Mouse (Mus musculus) hindbrain, embryonic 15.5 days (tissue): ENCODE results near the gene Mlph. TPM values are rescaled to one million over a fixed set of nuclear protein-coding genes. Genes with fewer than 3 reads are reported as not detected.

Experiments used
- polyA plus RNA-seq: library from polyadenylated mRNA; unstranded; fragments of >200 nt; fragmentation: Nextera tagmentation; extraction: Ambion mirVana; gene quantifications from 2 replicates; pipeline ENCODE4 v1.2.1, GENCODE M21; 2015

Gene Mlph
- polyA plus RNA-seq, 1 experiment from 2014 or later: 0.29 TPM

Other genes with a start within 250 kb of the Mlph start
- 8.3 and 9.6 TPM in 2 replicates for gene Col6a3, start 71.1 kb upstream of the Mlph start, polyA plus RNA-seq
- not detected in 2 replicates for gene Prlh, start 38.0 kb downstream of the Mlph start, polyA plus RNA-seq
- gene Rab17, start 54.6 kb downstream of the Mlph start, polyA plus RNA-seq: 0.10 and 0.17 TPM in 2 replicates
- 39.0 and 41.5 TPM in 2 replicates for gene Lrrfip1, start 83.7 kb downstream of the Mlph start, polyA plus RNA-seq
- gene Rbm44, start 230.0 kb downstream of the Mlph start, polyA plus RNA-seq: 0.16 and 0.76 TPM in 2 replicates